Mouse (Mus musculus) liver, adult 2 months (tissue): ENCODE data around the gene Zfp853.

Experiments used
- CTCF ChIP-seq: fragments of 200-500 bp; IDR thresholded peaks from 2 replicates; pipeline ENCODE4 v1.5.1; 2011; ENCODE audit warnings: low read depth, low read length, control low read depth
- POLR2A ChIP-seq: fragments of 200-500 bp; IDR thresholded peaks from 2 replicates; pipeline ENCODE4 v1.6.1; 2011; ENCODE audit warnings: low read length, control low read depth; ENCODE audit not compliant: insufficient read depth; ENCODE audit errors: extremely low read depth

- peak; percentile 69 for TF ChIP-seq CTCF
- TF ChIP-seq POLR2A: no peak
Observed at GRCm38 (mm10) chr5:143333872-143334271, 40.4 kb upstream of the Zfp853 start.
